Mouse (Mus musculus) myocyte (in vitro differentiated cells): ENCODE results near the gene Neurl1a. TPM values are rescaled to one million over a fixed set of nuclear protein-coding genes. Genes with fewer than 3 reads are reported as not detected.

Experiments
- H3K27me3 ChIP-seq: one replicate; pipeline ENCODE4 v1.6.1; 2011; ENCODE audit not compliant: control insufficient read depth, insufficient read depth, insufficient read length
- H3K36me3 ChIP-seq: one replicate; pipeline ENCODE4 v1.6.1; 2011; ENCODE audit not compliant: control insufficient read depth, insufficient read depth
- H3K4me2 ChIP-seq: one replicate; pipeline ENCODE4 v1.6.1; 2011; ENCODE audit warnings: low read depth, control low read depth
- H3K4me3 ChIP-seq: one replicate; pipeline ENCODE4 v1.5.1; 2011; ENCODE audit warnings: mild to moderate bottlenecking, control low read depth, moderate library complexity
- H3K79me2 ChIP-seq: one replicate; pipeline ENCODE4 v1.6.1; 2011; ENCODE audit not compliant: control insufficient read depth, insufficient read depth
- H3ac ChIP-seq: one replicate; pipeline ENCODE4 v1.6.1; 2011; ENCODE audit not compliant: control insufficient read depth, insufficient read length
- CEBPB ChIP-seq: IDR thresholded peaks from 2 replicates; pipeline ENCODE4 v1.6.1; 2011; ENCODE audit warnings: mild to moderate bottlenecking, moderate library complexity; ENCODE audit not compliant: poor library complexity, insufficient read depth, severe bottlenecking
- E2F4 ChIP-seq: IDR thresholded peaks from one replicate; pipeline ENCODE4 v1.6.1; 2011; ENCODE audit warnings: mild to moderate bottlenecking, control low read depth, moderate library complexity; ENCODE audit not compliant: insufficient read depth
- MAX ChIP-seq: IDR thresholded peaks from one replicate; pipeline ENCODE4 v1.6.1; 2011; ENCODE audit warnings: low read depth, mild to moderate bottlenecking, control low read depth
- MYOD1 ChIP-seq, 3 experiments: IDR thresholded peaks; one replicate each; pipeline ENCODE4 v1.6.1; 2011; ENCODE audit warnings: control low read depth in 2 of 3, low read depth in 2 of 3, mild to moderate bottlenecking in 2 of 3, moderate library complexity in 1 of 3; ENCODE audit not compliant: insufficient read length in 2 of 3, control insufficient read depth in 1 of 3
- MYOG ChIP-seq, 3 experiments: IDR thresholded peaks; one replicate each; pipeline ENCODE4 v1.6.1; 2011; ENCODE audit warnings: control low read depth in 2 of 3, low read depth in 2 of 3, mild to moderate bottlenecking in 2 of 3; ENCODE audit not compliant: insufficient read length in 2 of 3, control insufficient read depth in 1 of 3, insufficient read depth in 1 of 3
- POLR2A ChIP-seq: IDR thresholded peaks from one replicate; pipeline ENCODE4 v1.6.1; 2011; ENCODE audit warnings: low read depth, mild to moderate bottlenecking, control low read depth, moderate library complexity; ENCODE audit not compliant: insufficient read length
- POLR2AphosphoS2 ChIP-seq: IDR thresholded peaks from one replicate; pipeline ENCODE4 v1.6.1; 2011; ENCODE audit warnings: low read depth, control low read depth; ENCODE audit not compliant: insufficient read length
- REST ChIP-seq: IDR thresholded peaks from one replicate; pipeline ENCODE4 v1.6.1; 2011; ENCODE audit warnings: mild to moderate bottlenecking, control low read depth, moderate library complexity; ENCODE audit not compliant: insufficient read depth, insufficient read length
- SRF ChIP-seq: IDR thresholded peaks from one replicate; pipeline ENCODE4 v1.6.1; 2011; ENCODE audit warnings: low read depth; ENCODE audit not compliant: control insufficient read depth, insufficient read length
- TCF12 ChIP-seq: IDR thresholded peaks from one replicate; pipeline ENCODE4 v1.6.1; 2011; ENCODE audit warnings: mild to moderate bottlenecking, control low read depth; ENCODE audit not compliant: poor library complexity, insufficient read depth, severe bottlenecking
- TCF3 ChIP-seq: IDR thresholded peaks from one replicate; pipeline ENCODE4 v1.6.1; 2011; ENCODE audit warnings: low read depth, control low read depth; ENCODE audit not compliant: insufficient read length
- USF1 ChIP-seq: IDR thresholded peaks from one replicate; pipeline ENCODE4 v1.6.1; 2011; ENCODE audit warnings: low read depth, mild to moderate bottlenecking, control low read depth, moderate library complexity
- polyA plus RNA-seq: library from polyadenylated mRNA; unstranded; fragments of >200 nt; fragmentation: generic; extraction: Trizol; gene quantifications from one replicate; pipeline ENCODE4 v1.2.1, GENCODE M21; 2012; ENCODE audit warnings: missing spikeins

Neurl1a gene
- polyA plus RNA-seq, 1 experiment: 120 TPM

DNA sequence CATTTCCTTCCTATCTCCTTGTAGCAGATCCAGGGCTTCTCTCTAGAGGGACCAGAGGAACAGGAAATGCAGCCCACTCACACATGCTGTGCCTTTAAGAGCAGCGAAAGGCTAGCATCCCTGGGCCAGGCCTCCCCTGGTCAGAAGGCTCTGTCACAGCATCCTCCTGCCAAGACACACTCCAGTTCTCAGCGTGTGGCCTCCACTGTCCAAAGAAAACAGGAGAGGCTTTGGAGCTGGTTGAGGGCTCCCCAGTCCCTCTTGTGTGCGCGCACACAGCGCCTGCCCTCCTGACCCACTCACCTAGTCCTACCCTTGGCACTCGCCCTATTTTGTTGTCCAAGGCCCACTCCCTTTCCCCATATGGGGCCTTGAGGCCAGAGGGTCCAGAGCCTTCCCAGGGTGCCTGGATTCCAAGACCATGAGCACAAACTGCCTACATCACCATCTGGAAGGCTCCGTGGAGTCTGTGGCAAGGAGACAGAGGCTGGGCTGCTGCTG lies 113.9 kb downstream of the Neurl1a start:
- no peak overlapping the region for H3ac ChIP-seq
- TF ChIP-seq TCF3 (no peak), MAX (no peak), TCF12 (no peak), POLR2A (no peak), REST (no peak), MYOD1 (IDR thresholded peaks at IDR 0.05; ENCODE audit: control insufficient read depth in 1 of 3, insufficient read length in 2 of 3, low read depth in 2 of 3) (no peak), USF1 (no peak), SRF (no peak), POLR2AphosphoS2 (no peak), E2F4 (no peak), MYOG (IDR thresholded peaks at IDR 0.05; ENCODE audit: control insufficient read depth in 1 of 3, insufficient read depth in 1 of 3, insufficient read length in 2 of 3, low read depth in 2 of 3) (no peak), CEBPB (no peak)
- no peaks in the 10 kb centered on the region for H3K27me3 ChIP-seq
- no peak overlapping the region for H3K4me3 ChIP-seq
- peaks cover 31% of the 10 kb centered on the region for H3K79me2 ChIP-seq
- no peak overlapping the region for H3K4me2 ChIP-seq
- H3K36me3 ChIP-seq: peaks cover 10% of the 10 kb centered on the region

GRCm38 (mm10) chr19:47298100-47298499 lies 119.5 kb downstream of the Neurl1a start:
- H3ac ChIP-seq: no peak overlapping the region
- no peaks in the 10 kb centered on the region for H3K27me3 ChIP-seq
- H3K79me2 ChIP-seq: peaks cover 67% of the 10 kb centered on the region
- H3K36me3 ChIP-seq: peaks cover 10% of the 10 kb centered on the region
- TF ChIP-seq POLR2A (no peak), USF1 (no peak), CEBPB (no peak), SRF (no peak), TCF12 (no peak), TCF3 (no peak), E2F4 (no peak), MYOG (IDR thresholded peaks at IDR 0.05; ENCODE audit: control insufficient read depth in 1 of 3, insufficient read depth in 1 of 3, insufficient read length in 2 of 3, low read depth in 2 of 3) (no peak), MAX (no peak), POLR2AphosphoS2 (no peak), MYOD1 (IDR thresholded peaks at IDR 0.05; ENCODE audit: control insufficient read depth in 1 of 3, insufficient read length in 2 of 3, low read depth in 2 of 3) (no peak), REST (no peak)
- H3K4me3 ChIP-seq: no peak overlapping the region
- H3K4me2 ChIP-seq: no peak overlapping the region

DNA sequence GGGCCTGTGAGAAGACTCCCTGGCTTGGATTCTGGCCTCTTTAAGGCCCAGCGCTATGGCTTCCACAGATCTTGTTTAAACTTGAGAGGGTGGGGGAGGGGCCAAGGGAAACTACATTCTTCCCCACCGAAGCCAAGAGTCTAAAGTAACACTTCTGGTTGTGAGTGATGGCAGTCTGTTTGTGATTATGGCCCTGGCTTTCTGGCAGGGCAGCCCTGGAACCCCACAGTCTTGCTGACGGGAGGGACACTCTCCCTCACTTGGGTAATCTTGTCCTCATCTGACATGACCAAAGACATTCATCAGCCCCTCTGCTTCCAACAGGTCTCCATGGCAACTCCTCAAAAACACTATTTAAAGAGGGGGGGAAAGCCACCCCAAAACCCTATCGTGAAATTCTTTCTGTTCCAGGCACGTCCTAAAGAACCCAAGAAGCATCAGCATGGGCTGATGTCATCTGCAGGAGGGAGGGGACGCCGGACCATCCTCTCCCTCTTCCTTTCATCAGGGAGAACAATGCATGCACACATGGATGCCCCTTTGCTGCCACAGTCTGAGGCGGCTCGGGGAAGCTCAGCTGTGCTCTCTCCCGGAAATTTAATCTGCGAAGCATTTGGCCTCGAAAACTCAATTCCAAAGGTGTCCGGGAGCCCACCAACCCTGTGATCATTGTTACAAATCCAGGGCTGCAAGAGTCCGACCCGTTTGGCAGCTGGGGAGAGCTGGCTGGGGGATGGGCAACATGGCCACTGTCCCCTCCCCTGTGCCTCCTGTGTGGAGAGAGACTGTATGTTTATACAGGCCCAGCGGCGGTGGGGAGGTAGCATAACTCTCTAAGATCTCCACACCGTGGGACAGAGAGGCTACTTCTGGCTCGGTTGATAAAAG lies 122.9 kb downstream of the Neurl1a start:
- H3K36me3 ChIP-seq: peaks cover 3% of the 10 kb centered on the region
- H3K4me3 ChIP-seq: no peak overlapping the region
- H3K4me2 ChIP-seq: no peak overlapping the region
- H3K79me2 ChIP-seq: peaks cover 76% of the 10 kb centered on the region
- no peaks in the 10 kb centered on the region for H3K27me3 ChIP-seq
- no peak overlapping the region for H3ac ChIP-seq
- TF ChIP-seq POLR2AphosphoS2: no peak
- TF ChIP-seq SRF: no peak
- TF ChIP-seq MYOG (IDR thresholded peaks at IDR 0.05; ENCODE audit: control insufficient read depth in 1 of 3, insufficient read depth in 1 of 3, insufficient read length in 2 of 3, low read depth in 2 of 3): peak in 2 of 3 experiments; percentile 27 to 42

- H3ac ChIP-seq: no peak overlapping the region
- no peak overlapping the region for H3K4me2 ChIP-seq
- H3K27me3 ChIP-seq: no peaks in the 10 kb centered on the region
- peaks cover 78% of the 10 kb centered on the region for H3K79me2 ChIP-seq
- TF ChIP-seq SRF (no peak), E2F4 (no peak), MYOG (IDR thresholded peaks at IDR 0.05; ENCODE audit: control insufficient read depth in 1 of 3, insufficient read depth in 1 of 3, insufficient read length in 2 of 3, low read depth in 2 of 3) (peak in 1 of 3 experiments; percentile 32)
- no peak overlapping the region for H3K4me3 ChIP-seq
- peaks cover 9% of the 10 kb centered on the region for H3K36me3 ChIP-seq
Observed at GRCm38 (mm10) chr19:47302191-47302852, 123.7 kb downstream of the Neurl1a start.

GRCm38 (mm10) chr19:47303128-47303527 lies 124.5 kb downstream of the Neurl1a start:
- TF ChIP-seq POLR2A (no peak), E2F4 (no peak), POLR2AphosphoS2 (no peak), SRF (no peak), MYOG (IDR thresholded peaks at IDR 0.05; ENCODE audit: control insufficient read depth in 1 of 3, insufficient read depth in 1 of 3, insufficient read length in 2 of 3, low read depth in 2 of 3) (no peak), USF1 (no peak), MAX (no peak), TCF12 (no peak), REST (no peak), MYOD1 (IDR thresholded peaks at IDR 0.05; ENCODE audit: control insufficient read depth in 1 of 3, insufficient read length in 2 of 3, low read depth in 2 of 3) (no peak), TCF3 (no peak), CEBPB (no peak)
- Histone ChIP-seq H3ac (no peak overlapping the region), H3K79me2 (peaks cover 79% of the 10 kb centered on the region), H3K4me2 (no peak overlapping the region), H3K27me3 (no peaks in the 10 kb centered on the region), H3K36me3 (peaks cover 10% of the 10 kb centered on the region), H3K4me3 (no peak overlapping the region)
